Mouse (Mus musculus) ES-E14 (cell line): ENCODE results near the gene Prl2b1. TPM values are rescaled to one million over a fixed set of nuclear protein-coding genes. Genes with fewer than 3 reads are reported as not detected.

Source experiments
- DNase-seq: peaks from one replicate; pipeline ENCODE4 v3.0.0-alpha.2; 2013; ENCODE audit warnings: low read depth, low spot score
- H3K27ac ChIP-seq: 2 replicates; pipeline ENCODE4 v1.5.1; 2012; ENCODE audit warnings: low read depth, mild to moderate bottlenecking, low read length, moderate library complexity, mixed read lengths; ENCODE audit not compliant: poor library complexity, insufficient read depth, severe bottlenecking
- H3K36me3 ChIP-seq: 2 replicates; pipeline ENCODE4 v1.6.1; 2012; ENCODE audit warnings: mild to moderate bottlenecking, low read length, moderate library complexity, mixed read lengths; ENCODE audit not compliant: control insufficient read depth, poor library complexity, insufficient read depth, severe bottlenecking
- H3K4me1 ChIP-seq, 2 experiments: fragments of 150-350 bp in 1 of 2; sonication (generic) in 1 of 2; 2 replicates each; pipeline ENCODE4 v1.6.1; 2012; ENCODE audit warnings: low read length in 2 of 2, mild to moderate bottlenecking in 1 of 2, mixed read lengths in 1 of 2; ENCODE audit not compliant: control insufficient read depth in 2 of 2, insufficient read depth in 2 of 2, poor library complexity in 1 of 2
- H3K4me3 ChIP-seq, 2 experiments: fragments of 150-350 bp in 1 of 2; sonication (generic) in 1 of 2; 2 replicates each; pipeline ENCODE4 v1.5.1; 2012; ENCODE audit warnings: low read length in 2 of 2, low read depth in 1 of 2, mild to moderate bottlenecking in 1 of 2, mixed read lengths in 1 of 2; ENCODE audit not compliant: insufficient read depth in 1 of 2, poor library complexity in 1 of 2, severe bottlenecking in 1 of 2
- H3K9ac ChIP-seq: 2 replicates; pipeline ENCODE4 v1.6.1; 2012; ENCODE audit warnings: low read depth, mild to moderate bottlenecking, low read length, mixed read lengths; ENCODE audit not compliant: poor library complexity, insufficient read depth, severe bottlenecking
- H3K9me3 ChIP-seq: fragments of 150-350 bp; sonication (generic); 2 replicates; pipeline ENCODE4 v1.6.1; 2012; ENCODE audit warnings: low read depth, mild to moderate bottlenecking, low read length; ENCODE audit not compliant: control insufficient read depth, insufficient read depth
- CHD2 ChIP-seq: IDR thresholded peaks from 2 replicates; pipeline ENCODE4 v1.6.1; 2014; ENCODE audit warnings: mild to moderate bottlenecking, low read depth, low read length, inconsistent platforms
- HCFC1 ChIP-seq: IDR thresholded peaks from 2 replicates; pipeline ENCODE4 v1.6.1; 2012; ENCODE audit warnings: low read length, inconsistent platforms, borderline replicate concordance; ENCODE audit not compliant: insufficient read depth
- MAFK ChIP-seq: IDR thresholded peaks from 2 replicates; pipeline ENCODE4 v1.6.1; 2014; ENCODE audit warnings: mild to moderate bottlenecking, low read depth, low read length, inconsistent platforms; ENCODE audit not compliant: insufficient read depth
- ZC3H11A ChIP-seq: IDR thresholded peaks from 2 replicates; pipeline ENCODE4 v1.6.1; 2012; ENCODE audit warnings: low read depth, mild to moderate bottlenecking, inconsistent platforms, low read length, borderline replicate concordance
- ZNF384 ChIP-seq: IDR thresholded peaks from 2 replicates; pipeline ENCODE4 v1.6.1; 2012; ENCODE audit warnings: low read depth, low read length, inconsistent platforms
- in situ Hi-C, 2 experiments: fragments of 600-800 bp; cut with MboI; formaldehyde crosslinking; loops; one replicate each; pipeline ENCODE4 v1.15.1; 2025; ENCODE audit warnings: low sequenced_read_pairs in 2 of 2, inconsistent platforms in 1 of 2; ENCODE audit not compliant: unreplicated experiment in 2 of 2
- total RNA-seq: library from RNA; depleted of rRNA; stranded (reverse); fragments of 300-350 nt; gene quantifications from 2 replicates; pipeline ENCODE4 v1.2.3, GENCODE M21; 2012; rRNA removed

Gene Prl2b1
- total RNA-seq, 1 experiment: not detected

- no peak within 1 kb of the TSS for H3K27ac ChIP-seq
- H3K36me3 ChIP-seq: no peaks in the 10 kb centered on the region
- DNase-seq: no peak
- no peak within 1 kb of the TSS for H3K9ac ChIP-seq
- in situ Hi-C loops: no loop called here
- no peak within 1 kb of the TSS for H3K4me3 ChIP-seq
- TF ChIP-seq ZNF384: no peak
- TF ChIP-seq HCFC1: no peak
- no peak for TF ChIP-seq MAFK
- TF ChIP-seq CHD2: no peak
- TF ChIP-seq ZC3H11A: no peak
- no peaks in the 10 kb centered on the region for H3K4me1 ChIP-seq
- no peaks in the 10 kb centered on the region for H3K9me3 ChIP-seq
Observed at GRCm38 (mm10) chr13:27345373-27345772, 45.3 kb downstream of the Prl2b1 start, which contains the start of gene Prl8a2. Gene Prl8a2, plus strand, starts transcription at chr13:27345673.

GRCm38 (mm10) chr13:27342733-27343275, 47.8 kb downstream of the Prl2b1 start:
- Histone ChIP-seq H3K36me3 (no peaks in the 10 kb centered on the region), H3K4me1 (no peaks in the 10 kb centered on the region), H3K9ac (no peak overlapping the region), H3K4me3 (no peak overlapping the region), H3K27ac (no peak overlapping the region), H3K9me3 (no peaks in the 10 kb centered on the region)
- no peak for DNase-seq
- TF ChIP-seq CHD2 (no peak), ZC3H11A (no peak), HCFC1 (no peak), MAFK (no peak), ZNF384 (no peak)
- in situ Hi-C loops: no loop called here

GRCm38 (mm10) chr13:27334989-27335388, 55.7 kb downstream of the Prl2b1 start:
- no peak for DNase-seq

More at GRCm38 (mm10) chr13:27334989-27335388, 55.7 kb downstream of the Prl2b1 start:
- no peaks in the 10 kb centered on the region for H3K9me3 ChIP-seq
- H3K4me3 ChIP-seq: no peak overlapping the region
- H3K4me1 ChIP-seq: no peaks in the 10 kb centered on the region
- no peak overlapping the region for H3K9ac ChIP-seq
- in situ Hi-C loops: no loop called here
- H3K27ac ChIP-seq: no peak overlapping the region
- TF ChIP-seq MAFK (no peak), HCFC1 (no peak), ZNF384 (no peak), CHD2 (no peak), ZC3H11A (no peak)
- no peaks in the 10 kb centered on the region for H3K36me3 ChIP-seq

Other genes starting within 250 kb of the Prl2b1 start
- gene Prl3d3, start 234.1 kb downstream of the Prl2b1 start, total RNA-seq: not detected in 2 replicates
- not detected in 2 replicates for gene Prl3c1, start 194.2 kb downstream of the Prl2b1 start, total RNA-seq
- not detected in 2 replicates for gene Prl3b1, start 149.0 kb downstream of the Prl2b1 start, total RNA-seq
- 0.13 TPM in 1 of 2 replicates, not detected in the other for gene Prl3a1, start 131.4 kb downstream of the Prl2b1 start, total RNA-seq
- not detected in 2 replicates for gene Prl6a1, start 78.2 kb downstream of the Prl2b1 start, total RNA-seq
- gene Prl8a2, start 45.2 kb downstream of the Prl2b1 start, total RNA-seq: not detected in 2 replicates
- gene Prl8a6, start 47.8 kb upstream of the Prl2b1 start, total RNA-seq: not detected in 2 replicates
- gene Prl8a8, start 122.4 kb upstream of the Prl2b1 start, total RNA-seq: not detected in 2 replicates
- gene Prl8a9, start 173.8 kb upstream of the Prl2b1 start, total RNA-seq: not detected in 2 replicates
- gene Prl8a1, start 191.3 kb upstream of the Prl2b1 start, total RNA-seq: not detected in 2 replicates
- 0.54 TPM in 1 of 2 replicates, not detected in the other for gene Prl7b1, start 219.7 kb upstream of the Prl2b1 start, total RNA-seq